Mouse (Mus musculus): ENCODE measurements around the gene Gm3646. TPM values are rescaled to one million over a fixed set of nuclear protein-coding genes. Genes with fewer than 3 reads are reported as not detected.

Gene Gm3646
- 0.61 TPM in 1 of 2 replicates, not detected in the other for polyA plus RNA-seq (2014; fragmentation: Nextera tagmentation; extraction: Ambion mirVana)

GRCm38 (mm10) chr1:39805243-39805979 lies at the start of gene Gm3646:
Gene Gm3646 (minus strand): TSS chr1:39805332.
- no peaks in the 10 kb centered on the region for H3K9me3 ChIP-seq (ENCODE audit: control insufficient read depth, low read length)
- WGBS, result 73% methylated on average over 4 of the region's 4 CpGs
- peak; percentile 53; the same call in 1 of the 2 replicates for ATAC-seq (ENCODE audit: low read depth)
- no peak within 1 kb of the TSS for H3K27ac ChIP-seq (replicated peaks; ENCODE audit: low read depth, low read length)
- no peak within 1 kb of the TSS for H3K4me3 ChIP-seq (ENCODE audit: low read depth, low read length)
- no peaks in the 10 kb centered on the region for H3K4me1 ChIP-seq (ENCODE audit: control insufficient read depth, insufficient read depth, low read length)
- no peak within 1 kb of the TSS for H3K9ac ChIP-seq (ENCODE audit: low read depth, low read length)
- no peaks in the 10 kb centered on the region for H3K27me3 ChIP-seq (replicated peaks; ENCODE audit: control insufficient read depth, insufficient read depth, low read length)
- H3K4me2 ChIP-seq (ENCODE audit: low read depth, low read length), result no peak within 1 kb of the TSS
- DNase-seq (ENCODE audit: low spot score), result peak; percentile 12
- H3K36me3 ChIP-seq (ENCODE audit: control insufficient read depth, insufficient read depth, low read length), result no peaks in the 10 kb centered on the region

GRCm38 (mm10) chr1:39847066-39847465 lies 41.9 kb upstream of the Gm3646 start:
- ATAC-seq (ENCODE audit: low read depth) (no peak), DNase-seq (ENCODE audit: low spot score) (peak; percentile 33)
- H3K9ac ChIP-seq (ENCODE audit: low read depth, low read length), result no peak overlapping the region
- H3K4me3 ChIP-seq (ENCODE audit: low read depth, low read length), result no peak overlapping the region
- H3K9me3 ChIP-seq (ENCODE audit: control insufficient read depth, low read length), result no peaks in the 10 kb centered on the region
- H3K27me3 ChIP-seq (replicated peaks; ENCODE audit: control insufficient read depth, insufficient read depth, low read length), result no peaks in the 10 kb centered on the region
- 0 out of 2 replicates have a peak, but pooled peaks cover 5% of the 10 kb centered on the region for H3K4me1 ChIP-seq (ENCODE audit: control insufficient read depth, insufficient read depth, low read length)
- WGBS, result 80% methylated on average over 7 of the region's 7 CpGs
- H3K4me2 ChIP-seq (ENCODE audit: low read depth, low read length), result no peak overlapping the region
- no peak overlapping the region for H3K27ac ChIP-seq (replicated peaks; ENCODE audit: low read depth, low read length)
- H3K36me3 ChIP-seq (ENCODE audit: control insufficient read depth, insufficient read depth, low read length), result no peaks in the 10 kb centered on the region

- no peaks in the 10 kb centered on the region for H3K9me3 ChIP-seq (ENCODE audit: control insufficient read depth, low read length)
- DNase-seq (ENCODE audit: low spot score) (peak; percentile 43), ATAC-seq (ENCODE audit: low read depth) (no peak)
- H3K27me3 ChIP-seq (replicated peaks; ENCODE audit: control insufficient read depth, insufficient read depth, low read length), result no peaks in the 10 kb centered on the region
- H3K4me2 ChIP-seq (ENCODE audit: low read depth, low read length), result no peak overlapping the region
- WGBS, result 62% methylated on average over 4 of the region's 4 CpGs
- H3K9ac ChIP-seq (ENCODE audit: low read depth, low read length), result no peak overlapping the region
- H3K36me3 ChIP-seq (ENCODE audit: control insufficient read depth, insufficient read depth, low read length), result no peaks in the 10 kb centered on the region
- 0 out of 2 replicates have a peak, but pooled peaks cover 5% of the 10 kb centered on the region for H3K4me1 ChIP-seq (ENCODE audit: control insufficient read depth, insufficient read depth, low read length)
- H3K27ac ChIP-seq (replicated peaks; ENCODE audit: low read depth, low read length), result 0 out of 2 replicates have a peak overlapping the region, but pooled peaks have one; percentile 34
- H3K4me3 ChIP-seq (ENCODE audit: low read depth, low read length), result no peak overlapping the region
Measured at GRCm38 (mm10) chr1:39846031-39846550, 41.0 kb upstream of the Gm3646 start.

GRCm38 (mm10) chr1:39843328-39843727 lies 38.2 kb upstream of the Gm3646 start:
- ATAC-seq (ENCODE audit: low read depth), result no peak
- 71% methylated on average over 5 of the region's 5 CpGs for WGBS
- H3K4me3 ChIP-seq (ENCODE audit: low read depth, low read length), result no peak overlapping the region

GRCm38 (mm10) chr1:39842218-39843007 lies 37.3 kb upstream of the Gm3646 start:
- peaks cover 21% of the 10 kb centered on the region for H3K4me1 ChIP-seq (ENCODE audit: control insufficient read depth, insufficient read depth, low read length)
- H3K4me3 ChIP-seq (ENCODE audit: low read depth, low read length), result no peak overlapping the region
- ATAC-seq (ENCODE audit: low read depth) (no peak), DNase-seq (ENCODE audit: low spot score) (no peak)
- H3K27ac ChIP-seq (replicated peaks; ENCODE audit: low read depth, low read length), result no peak overlapping the region
- H3K36me3 ChIP-seq (ENCODE audit: control insufficient read depth, insufficient read depth, low read length), result no peaks in the 10 kb centered on the region
- no peaks in the 10 kb centered on the region for H3K27me3 ChIP-seq (replicated peaks; ENCODE audit: control insufficient read depth, insufficient read depth, low read length)
- WGBS, result 87% methylated on average over 14 of the region's 14 CpGs
- no peaks in the 10 kb centered on the region for H3K9me3 ChIP-seq (ENCODE audit: control insufficient read depth, low read length)
- no peak overlapping the region for H3K4me2 ChIP-seq (ENCODE audit: low read depth, low read length)
- H3K9ac ChIP-seq (ENCODE audit: low read depth, low read length), result no peak overlapping the region

More at GRCm38 (mm10) chr1:39843328-39843727, 38.2 kb upstream of the Gm3646 start:
- no peak overlapping the region for H3K9ac ChIP-seq (ENCODE audit: low read depth, low read length)
- no peak overlapping the region for H3K4me2 ChIP-seq (ENCODE audit: low read depth, low read length)
- peaks cover 21% of the 10 kb centered on the region for H3K4me1 ChIP-seq (ENCODE audit: control insufficient read depth, insufficient read depth, low read length)
- no peaks in the 10 kb centered on the region for H3K9me3 ChIP-seq (ENCODE audit: control insufficient read depth, low read length)
- H3K36me3 ChIP-seq (ENCODE audit: control insufficient read depth, insufficient read depth, low read length), result no peaks in the 10 kb centered on the region
- H3K27me3 ChIP-seq (replicated peaks; ENCODE audit: control insufficient read depth, insufficient read depth, low read length), result no peaks in the 10 kb centered on the region
- H3K27ac ChIP-seq (replicated peaks; ENCODE audit: low read depth, low read length), result no peak overlapping the region
- no peak for DNase-seq (ENCODE audit: low spot score)

GRCm38 (mm10) chr1:39840856-39841255 lies 35.7 kb upstream of the Gm3646 start:
- Histone ChIP-seq H3K27ac (replicated peaks; ENCODE audit: low read depth, low read length) (no peak overlapping the region), H3K27me3 (replicated peaks; ENCODE audit: control insufficient read depth, insufficient read depth, low read length) (no peaks in the 10 kb centered on the region), H3K4me1 (ENCODE audit: control insufficient read depth, insufficient read depth, low read length) (peaks cover 16% of the 10 kb centered on the region), H3K9me3 (ENCODE audit: control insufficient read depth, low read length) (no peaks in the 10 kb centered on the region), H3K4me2 (ENCODE audit: low read depth, low read length) (no peak overlapping the region), H3K36me3 (ENCODE audit: control insufficient read depth, insufficient read depth, low read length) (no peaks in the 10 kb centered on the region), H3K4me3 (ENCODE audit: low read depth, low read length) (no peak overlapping the region), H3K9ac (ENCODE audit: low read depth, low read length) (no peak overlapping the region)
- ATAC-seq (ENCODE audit: low read depth) (no peak), DNase-seq (ENCODE audit: low spot score) (no peak)
- 50% methylated on average over 4 of the region's 4 CpGs for WGBS

- DNase-seq (ENCODE audit: low spot score), result no peak
- WGBS, result 58% methylated on average over 8 of the region's 8 CpGs
- peaks cover 16% of the 10 kb centered on the region for H3K4me1 ChIP-seq (ENCODE audit: control insufficient read depth, insufficient read depth, low read length)
- H3K4me3 ChIP-seq (ENCODE audit: low read depth, low read length), result no peak overlapping the region
- H3K4me2 ChIP-seq (ENCODE audit: low read depth, low read length), result no peak overlapping the region; the same call in 1 of the 2 replicates
- H3K9me3 ChIP-seq (ENCODE audit: control insufficient read depth, low read length), result no peaks in the 10 kb centered on the region
- no peak overlapping the region for H3K9ac ChIP-seq (ENCODE audit: low read depth, low read length)
- H3K36me3 ChIP-seq (ENCODE audit: control insufficient read depth, insufficient read depth, low read length), result no peaks in the 10 kb centered on the region
- no peak for ATAC-seq (ENCODE audit: low read depth)
- no peaks in the 10 kb centered on the region for H3K27me3 ChIP-seq (replicated peaks; ENCODE audit: control insufficient read depth, insufficient read depth, low read length)
- H3K27ac ChIP-seq (replicated peaks; ENCODE audit: low read depth, low read length), result no peak overlapping the region
Measured at GRCm38 (mm10) chr1:39839838-39840237, 34.7 kb upstream of the Gm3646 start.

GRCm38 (mm10) chr1:39839217-39839616 lies 34.1 kb upstream of the Gm3646 start:
- no peaks in the 10 kb centered on the region for H3K27me3 ChIP-seq (replicated peaks; ENCODE audit: control insufficient read depth, insufficient read depth, low read length)
- H3K4me1 ChIP-seq (ENCODE audit: control insufficient read depth, insufficient read depth, low read length), result peaks cover 16% of the 10 kb centered on the region
- ATAC-seq (ENCODE audit: low read depth) (peak; percentile 82; the same call in 1 of the 2 replicates), DNase-seq (ENCODE audit: low spot score) (peak; percentile 70)
- no peak overlapping the region for H3K9ac ChIP-seq (ENCODE audit: low read depth, low read length)
- no peaks in the 10 kb centered on the region for H3K9me3 ChIP-seq (ENCODE audit: control insufficient read depth, low read length)
- no peak overlapping the region; the same call in 1 of the 2 replicates for H3K4me2 ChIP-seq (ENCODE audit: low read depth, low read length)
- WGBS, result 52% methylated on average over 10 of the region's 10 CpGs
- no peaks in the 10 kb centered on the region for H3K36me3 ChIP-seq (ENCODE audit: control insufficient read depth, insufficient read depth, low read length)
- peak overlapping the region; percentile 17 for H3K27ac ChIP-seq (replicated peaks; ENCODE audit: low read depth, low read length)
- H3K4me3 ChIP-seq (ENCODE audit: low read depth, low read length), result no peak overlapping the region
